Mouse (Mus musculus) liver, embryonic 16.5 days (tissue): ENCODE results near the gene Schip1. TPM values are rescaled to one million over a fixed set of nuclear protein-coding genes. Genes with fewer than 3 reads are reported as not detected.

Source experiments
- ATAC-seq: fragments of 200-750 bp; cut with Nextera tagmentation; 2 replicates; pipeline ENCODE4 v1.8.0; 2017; ENCODE audit warnings: low read depth, mild to moderate bottlenecking, moderate number of reproducible peaks, moderate library complexity
- H3K27ac ChIP-seq: fragments of 300-500 bp; sonication (generic); 2 replicates; pipeline ENCODE4 v1.5.1; 2014; ENCODE audit warnings: mild to moderate bottlenecking, low read length
- H3K27me3 ChIP-seq: fragments of 300-500 bp; sonication (generic); 2 replicates; pipeline ENCODE4 v1.6.1; 2014; ENCODE audit warnings: low read depth, low read length, mixed read lengths; ENCODE audit not compliant: control insufficient read depth, insufficient read depth
- H3K36me3 ChIP-seq: fragments of 300-500 bp; sonication (generic); 2 replicates; pipeline ENCODE4 v1.6.1; 2014; ENCODE audit warnings: mild to moderate bottlenecking; ENCODE audit not compliant: control insufficient read depth, insufficient read depth
- H3K4me1 ChIP-seq: fragments of 300-500 bp; sonication (generic); 2 replicates; pipeline ENCODE4 v1.6.1; 2014; ENCODE audit warnings: low read depth, low read length, mixed read lengths; ENCODE audit not compliant: control insufficient read depth
- H3K4me2 ChIP-seq: fragments of 300-500 bp; sonication (generic); 2 replicates; pipeline ENCODE4 v1.6.1; 2014; ENCODE audit warnings: low read depth, low read length, mixed read lengths
- H3K4me3 ChIP-seq: fragments of 300-500 bp; sonication (generic); 2 replicates; pipeline ENCODE4 v1.5.1; 2014; ENCODE audit warnings: low read depth, mild to moderate bottlenecking, low read length
- H3K9ac ChIP-seq: fragments of 300-500 bp; sonication (generic); 2 replicates; pipeline ENCODE4 v1.6.1; 2014; ENCODE audit warnings: low read depth, low read length
- H3K9me3 ChIP-seq: fragments of 300-500 bp; sonication (generic); replicated peaks from 2 replicates; pipeline ENCODE4 v1.6.1; 2016; ENCODE audit warnings: low read length; ENCODE audit not compliant: control insufficient read depth
- WGBS: fragments of 180-500 bp; shearing (Covaris S2); extraction: QIAGEN DNeasy Blood & Tissue Kit; methylation state at CpG from one replicate; pipeline ENCODE4 v1.1.7; 2014; ENCODE audit not compliant: insufficient replicate concordance; 5-methylcytosine and 5-hydroxymethylcytosine counted together
- polyA plus RNA-seq: library from polyadenylated mRNA; unstranded; fragments of >200 nt; fragmentation: Nextera tagmentation; extraction: Ambion mirVana; gene quantifications from 2 replicates; pipeline ENCODE4 v1.2.1, GENCODE M21; 2015

The Schip1 gene
- polyA plus RNA-seq, 1 experiment from 2014 or later = 1.8 TPM

- Histone ChIP-seq H3K4me3 (no peak overlapping the region), H3K27me3 (no peaks in the 10 kb centered on the region), H3K4me1 (no peaks in the 10 kb centered on the region), H3K4me2 (no peak overlapping the region), H3K9me3 (no peaks in the 10 kb centered on the region), H3K36me3 (no peaks in the 10 kb centered on the region), H3K27ac (no peak overlapping the region), H3K9ac (no peak overlapping the region)
- WGBS = 59% methylated on average over 7 of the region's 7 CpGs
- ATAC-seq = no peak
Observed at GRCm38 (mm10) chr3:68568716-68569115, 504.1 kb downstream of the Schip1 start.

- no peaks in the 10 kb centered on the region for H3K4me1 ChIP-seq
- H3K27me3 ChIP-seq = no peaks in the 10 kb centered on the region
- no peak for ATAC-seq
- H3K9ac ChIP-seq = no peak overlapping the region
- WGBS = 62% methylated on average over 4 of the region's 4 CpGs
- no peak overlapping the region for H3K4me2 ChIP-seq
- H3K4me3 ChIP-seq = no peak overlapping the region
- H3K9me3 ChIP-seq = no peaks in the 10 kb centered on the region
- no peak overlapping the region for H3K27ac ChIP-seq
- H3K36me3 ChIP-seq = no peaks in the 10 kb centered on the region
Observed at GRCm38 (mm10) chr3:68570319-68570718, 505.7 kb downstream of the Schip1 start.

- 23% methylated on average over 28 of the region's 28 CpGs for WGBS
- Histone ChIP-seq H3K4me3 (no peak overlapping the region), H3K27me3 (no peaks in the 10 kb centered on the region), H3K36me3 (no peaks in the 10 kb centered on the region), H3K27ac (no peak overlapping the region), H3K9ac (no peak overlapping the region), H3K9me3 (no peaks in the 10 kb centered on the region), H3K4me2 (peak overlapping the region; percentile 29; the same call in 1 of the 2 replicates), H3K4me1 (no peaks in the 10 kb centered on the region)
- no peak for ATAC-seq
Observed at GRCm38 (mm10) chr3:68572249-68573225, 507.9 kb downstream of the Schip1 start.

GRCm38 (mm10) chr3:68573226-68573624 lies 508.6 kb downstream of the Schip1 start:
- H3K9ac ChIP-seq = no peak overlapping the region
- ATAC-seq = no peak
- WGBS = 60% methylated on average over 3 of the region's 3 CpGs
- H3K27ac ChIP-seq = no peak overlapping the region
- no peaks in the 10 kb centered on the region for H3K27me3 ChIP-seq
- H3K36me3 ChIP-seq = no peaks in the 10 kb centered on the region
- no peak overlapping the region for H3K4me2 ChIP-seq
- no peaks in the 10 kb centered on the region for H3K4me1 ChIP-seq
- no peaks in the 10 kb centered on the region for H3K9me3 ChIP-seq
- H3K4me3 ChIP-seq = no peak overlapping the region

- 53% methylated on average over 5 of the region's 8 CpGs for WGBS
- Histone ChIP-seq H3K4me2 (no peak overlapping the region), H3K9ac (no peak overlapping the region), H3K4me3 (no peak overlapping the region), H3K4me1 (no peaks in the 10 kb centered on the region), H3K36me3 (no peaks in the 10 kb centered on the region), H3K9me3 (no peaks in the 10 kb centered on the region), H3K27me3 (no peaks in the 10 kb centered on the region), H3K27ac (no peak overlapping the region)
- no peak for ATAC-seq
Observed at GRCm38 (mm10) chr3:68574097-68574496, 509.5 kb downstream of the Schip1 start.

GRCm38 (mm10) chr3:68574565-68574964 lies 510.0 kb downstream of the Schip1 start:
- no peaks in the 10 kb centered on the region for H3K9me3 ChIP-seq
- no peak overlapping the region for H3K4me3 ChIP-seq
- H3K27ac ChIP-seq = no peak overlapping the region
- no peak overlapping the region for H3K4me2 ChIP-seq
- no peak overlapping the region for H3K9ac ChIP-seq
- WGBS = 69% methylated on average over 8 of the region's 8 CpGs
- no peaks in the 10 kb centered on the region for H3K4me1 ChIP-seq
- no peak for ATAC-seq
- no peaks in the 10 kb centered on the region for H3K36me3 ChIP-seq
- no peaks in the 10 kb centered on the region for H3K27me3 ChIP-seq

GRCm38 (mm10) chr3:68575636-68576340 lies 511.2 kb downstream of the Schip1 start:
- no peak overlapping the region for H3K27ac ChIP-seq
- H3K9me3 ChIP-seq = no peaks in the 10 kb centered on the region
- no peak overlapping the region for H3K4me3 ChIP-seq
- H3K4me2 ChIP-seq = no peak overlapping the region
- H3K36me3 ChIP-seq = no peaks in the 10 kb centered on the region
- no peak for ATAC-seq
- WGBS = 64% methylated on average over 10 of the region's 10 CpGs
- no peaks in the 10 kb centered on the region for H3K4me1 ChIP-seq
- no peaks in the 10 kb centered on the region for H3K27me3 ChIP-seq
- no peak overlapping the region for H3K9ac ChIP-seq

GRCm38 (mm10) chr3:68576431-68576830 lies 511.8 kb downstream of the Schip1 start:
- Histone ChIP-seq H3K9ac (no peak overlapping the region), H3K27me3 (no peaks in the 10 kb centered on the region), H3K9me3 (no peaks in the 10 kb centered on the region), H3K36me3 (no peaks in the 10 kb centered on the region), H3K4me1 (no peaks in the 10 kb centered on the region), H3K27ac (no peak overlapping the region), H3K4me2 (no peak overlapping the region), H3K4me3 (no peak overlapping the region)
- WGBS = 49% methylated on average over 7 of the region's 7 CpGs
- no peak for ATAC-seq

- no peaks in the 10 kb centered on the region for H3K9me3 ChIP-seq
- no peak overlapping the region for H3K4me3 ChIP-seq
- H3K4me2 ChIP-seq = no peak overlapping the region
- no peaks in the 10 kb centered on the region for H3K36me3 ChIP-seq
- no peaks in the 10 kb centered on the region for H3K27me3 ChIP-seq
- H3K9ac ChIP-seq = no peak overlapping the region
- H3K4me1 ChIP-seq = no peaks in the 10 kb centered on the region
- WGBS = 49% methylated on average over 5 of the region's 5 CpGs
- no peak overlapping the region for H3K27ac ChIP-seq
- no peak for ATAC-seq
Observed at GRCm38 (mm10) chr3:68576948-68577347, 512.3 kb downstream of the Schip1 start.
